Mouse (Mus musculus) hindbrain, embryonic 13.5 days (tissue): ENCODE results near the gene Ptrh1. TPM values are rescaled to one million over a fixed set of nuclear protein-coding genes. Genes with fewer than 3 reads are reported as not detected.

Source experiments
- ATAC-seq: fragments of 200-750 bp; cut with Nextera tagmentation; 2 replicates; pipeline ENCODE4 v1.8.0; 2017; ENCODE audit warnings: moderate TSS enrichment; ENCODE audit not compliant: low FRiP score
- H3K27ac ChIP-seq: fragments of 300-500 bp; sonication (generic); 2 replicates; pipeline ENCODE4 v1.5.1; 2015; ENCODE audit warnings: inconsistent platforms, mild to moderate bottlenecking, moderate library complexity
- H3K27me3 ChIP-seq: fragments of 300-500 bp; sonication (generic); 2 replicates; pipeline ENCODE4 v1.6.1; 2015; ENCODE audit warnings: mild to moderate bottlenecking, inconsistent platforms
- H3K36me3 ChIP-seq: fragments of 300-500 bp; sonication (generic); 2 replicates; pipeline ENCODE4 v1.6.1; 2015; ENCODE audit warnings: mild to moderate bottlenecking, inconsistent platforms
- H3K4me1 ChIP-seq: fragments of 300-500 bp; sonication (generic); replicated peaks from 2 replicates; pipeline ENCODE4 v1.6.1; 2015; ENCODE audit warnings: inconsistent platforms
- H3K4me2 ChIP-seq: fragments of 300-500 bp; sonication (generic); 2 replicates; pipeline ENCODE4 v1.6.1; 2015; ENCODE audit warnings: inconsistent platforms, mild to moderate bottlenecking, moderate library complexity
- H3K4me3 ChIP-seq: fragments of 300-500 bp; sonication (generic); 2 replicates; pipeline ENCODE4 v1.5.1; 2015; ENCODE audit warnings: mild to moderate bottlenecking, inconsistent platforms
- H3K9ac ChIP-seq: fragments of 300-500 bp; sonication (generic); 2 replicates; pipeline ENCODE4 v1.6.1; 2015; ENCODE audit warnings: mild to moderate bottlenecking, inconsistent platforms
- H3K9me3 ChIP-seq: fragments of 300-500 bp; sonication (generic); 2 replicates; pipeline ENCODE4 v1.6.1; 2016; ENCODE audit warnings: inconsistent platforms
- whole genome bisulfite sequencing: fragments of 180-500 bp; shearing (Covaris S2); methylation state at CpG from one replicate; pipeline ENCODE4 v1.1.7; 2015; 5-methylcytosine and 5-hydroxymethylcytosine counted together
- polyA plus RNA-seq: library from polyadenylated mRNA; unstranded; fragments of >200 nt; fragmentation: Nextera tagmentation; extraction: Ambion mirVana; gene quantifications from 2 replicates; pipeline ENCODE4 v1.2.1, GENCODE M21; 2015

Ptrh1 gene
- polyA plus RNA-seq: 4.5 and 5.1 TPM in 2 replicates

- H3K9me3 ChIP-seq: no peaks in the 10 kb centered on the region
- H3K4me3 ChIP-seq: peak within 1 kb of the TSS; percentile 56
- peak within 1 kb of the TSS; percentile 67 for H3K4me2 ChIP-seq
- H3K4me1 ChIP-seq: peaks cover 20% of the 10 kb centered on the region
- peaks cover 12% of the 10 kb centered on the region for H3K27me3 ChIP-seq
- peak within 1 kb of the TSS; percentile 72 for H3K9ac ChIP-seq
- peak within 1 kb of the TSS; percentile 60; the same call in 1 of the 2 replicates for H3K27ac ChIP-seq
- WGBS: under 1% methylated on average over 46 of the region's 46 CpGs
- peak; percentile 97 for ATAC-seq
- no peaks in the 10 kb centered on the region for H3K36me3 ChIP-seq
Measured at GRCm38 (mm10) chr2:32775359-32776074, at the start of gene Ptrh1, which contains the start of gene Ttc16. Ptrh1 (plus strand) TSS chr2:32775786. Ttc16 (minus strand) TSS chr2:32775633.

GRCm38 (mm10) chr2:32727435-32727834 lies 48.2 kb upstream of the Ptrh1 start:
- H3K27me3 ChIP-seq: no peaks in the 10 kb centered on the region
- H3K9ac ChIP-seq: peak overlapping the region; percentile 59
- H3K9me3 ChIP-seq: no peaks in the 10 kb centered on the region
- H3K4me2 ChIP-seq: peak overlapping the region; percentile 54
- no peak overlapping the region for H3K27ac ChIP-seq
- 1% methylated on average over 16 of the region's 16 CpGs for WGBS
- H3K4me1 ChIP-seq: peaks cover 21% of the 10 kb centered on the region
- no peaks in the 10 kb centered on the region for H3K36me3 ChIP-seq
- ATAC-seq: peak; percentile 94
- H3K4me3 ChIP-seq: peak overlapping the region; percentile 35

- Histone ChIP-seq H3K4me3 (peak overlapping the region; percentile 35), H3K4me1 (peaks cover 21% of the 10 kb centered on the region), H3K9ac (no peak overlapping the region; the same call in 1 of the 2 replicates), H3K27ac (peak overlapping the region; percentile 18; the same call in 1 of the 2 replicates), H3K36me3 (no peaks in the 10 kb centered on the region), H3K27me3 (no peaks in the 10 kb centered on the region), H3K9me3 (no peaks in the 10 kb centered on the region), H3K4me2 (peak overlapping the region; percentile 54)
- ATAC-seq: no peak
- WGBS: 51% methylated on average over 7 of the region's 7 CpGs
Measured at GRCm38 (mm10) chr2:32728463-32728862, 47.1 kb upstream of the Ptrh1 start.

GRCm38 (mm10) chr2:32729547-32729946 lies 46.0 kb upstream of the Ptrh1 start:
- Histone ChIP-seq H3K27ac (no peak overlapping the region), H3K4me1 (peaks cover 24% of the 10 kb centered on the region), H3K27me3 (no peaks in the 10 kb centered on the region), H3K9me3 (no peaks in the 10 kb centered on the region), H3K9ac (no peak overlapping the region), H3K4me2 (peak overlapping the region; percentile 5), H3K36me3 (no peaks in the 10 kb centered on the region), H3K4me3 (no peak overlapping the region)
- 72% methylated on average over 4 of the region's 4 CpGs for WGBS
- ATAC-seq: no peak

DNA sequence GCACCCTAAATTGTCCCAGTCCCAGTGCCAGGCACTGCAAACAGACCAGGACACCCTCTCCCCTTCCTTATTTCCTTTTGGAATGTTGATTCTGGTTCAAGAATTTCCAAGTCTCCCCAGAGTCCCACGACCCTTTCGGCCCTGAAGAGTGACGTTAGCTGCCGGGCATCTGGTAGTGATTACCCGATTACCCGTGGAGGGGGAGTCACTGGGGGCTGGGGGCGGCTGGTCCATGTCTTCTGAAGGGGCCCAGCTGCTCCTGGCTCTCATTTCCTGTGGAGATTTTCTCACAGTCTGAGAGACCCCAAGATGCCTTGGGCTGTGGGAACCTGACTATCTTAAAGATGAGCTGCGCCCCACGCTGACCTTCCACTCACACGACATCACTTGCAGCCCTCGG lies 44.7 kb upstream of the Ptrh1 start:
- Histone ChIP-seq H3K9ac (no peak overlapping the region), H3K27ac (no peak overlapping the region), H3K4me1 (peaks cover 24% of the 10 kb centered on the region), H3K27me3 (no peaks in the 10 kb centered on the region), H3K36me3 (no peaks in the 10 kb centered on the region), H3K4me3 (no peak overlapping the region), H3K9me3 (no peaks in the 10 kb centered on the region), H3K4me2 (no peak overlapping the region)
- no peak for ATAC-seq
- WGBS: 44% methylated on average over 11 of the region's 11 CpGs

DNA sequence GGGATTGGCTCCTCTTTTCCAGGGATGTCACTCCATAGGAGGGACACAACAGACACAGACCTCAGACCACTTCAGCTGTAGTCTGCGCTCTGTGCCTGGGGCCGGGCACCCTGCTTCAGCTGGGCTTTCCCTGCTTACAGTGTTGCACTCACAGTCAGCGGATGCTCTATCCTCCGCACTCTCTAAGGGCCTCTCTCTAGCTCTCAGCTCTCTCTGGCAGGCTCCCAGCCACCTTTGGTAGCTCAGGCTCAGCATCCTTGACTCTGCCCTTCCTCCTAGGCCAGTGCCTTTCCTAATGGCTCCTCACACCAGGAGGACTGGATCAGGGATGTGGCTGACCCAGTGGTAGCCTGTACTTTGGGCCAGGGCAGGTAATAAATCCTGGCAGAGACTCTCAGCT lies 43.7 kb upstream of the Ptrh1 start:
- Histone ChIP-seq H3K9me3 (no peaks in the 10 kb centered on the region), H3K4me2 (no peak overlapping the region), H3K4me1 (peaks cover 24% of the 10 kb centered on the region), H3K9ac (no peak overlapping the region), H3K27ac (peak overlapping the region; percentile 23; the same call in 1 of the 2 replicates), H3K4me3 (no peak overlapping the region), H3K36me3 (no peaks in the 10 kb centered on the region), H3K27me3 (no peaks in the 10 kb centered on the region)
- no peak for ATAC-seq
- 70% methylated on average over 4 of the region's 4 CpGs for WGBS

DNA sequence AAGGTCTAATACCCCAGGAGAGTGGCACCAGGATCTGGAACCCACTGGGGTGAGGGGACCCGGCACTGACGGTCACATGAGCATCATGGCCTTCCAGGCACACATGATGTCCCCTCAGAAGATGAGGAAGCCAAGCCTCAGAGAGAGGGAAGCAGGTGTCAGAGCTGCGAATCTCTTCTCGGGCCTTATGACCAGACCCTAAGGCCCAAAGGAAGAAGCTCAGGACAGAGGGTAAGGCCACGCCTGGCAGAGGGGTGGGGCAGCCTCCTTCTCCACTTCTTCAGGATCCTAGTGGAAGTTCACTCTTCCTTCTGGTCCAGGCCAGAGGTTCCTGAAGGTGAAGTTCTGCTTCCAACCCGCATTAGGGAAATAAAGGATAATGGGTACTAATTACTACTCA lies 42.9 kb upstream of the Ptrh1 start:
- no peak overlapping the region for H3K27ac ChIP-seq
- H3K4me3 ChIP-seq: no peak overlapping the region
- no peak overlapping the region for H3K4me2 ChIP-seq
- H3K4me1 ChIP-seq: peaks cover 24% of the 10 kb centered on the region
- no peaks in the 10 kb centered on the region for H3K27me3 ChIP-seq
- WGBS: 85% methylated on average over 6 of the region's 6 CpGs
- H3K36me3 ChIP-seq: no peaks in the 10 kb centered on the region
- no peaks in the 10 kb centered on the region for H3K9me3 ChIP-seq
- no peak overlapping the region for H3K9ac ChIP-seq
- ATAC-seq: no peak

- no peaks in the 10 kb centered on the region for H3K9me3 ChIP-seq
- H3K36me3 ChIP-seq: no peaks in the 10 kb centered on the region
- no peaks in the 10 kb centered on the region for H3K27me3 ChIP-seq
- H3K9ac ChIP-seq: no peak overlapping the region
- H3K4me1 ChIP-seq: peaks cover 26% of the 10 kb centered on the region
- 59% methylated on average over 4 of the region's 4 CpGs for WGBS
- no peak overlapping the region for H3K4me2 ChIP-seq
- ATAC-seq: no peak
- no peak overlapping the region for H3K4me3 ChIP-seq
- peak overlapping the region; percentile 8; the same call in 1 of the 2 replicates for H3K27ac ChIP-seq
Measured at GRCm38 (mm10) chr2:32734480-32734879, 41.1 kb upstream of the Ptrh1 start.

- Histone ChIP-seq H3K4me1 (peaks cover 26% of the 10 kb centered on the region), H3K9ac (no peak overlapping the region), H3K36me3 (no peaks in the 10 kb centered on the region), H3K27ac (peak overlapping the region; percentile 8; the same call in 1 of the 2 replicates), H3K4me3 (no peak overlapping the region), H3K4me2 (no peak overlapping the region), H3K9me3 (no peaks in the 10 kb centered on the region), H3K27me3 (0 out of 2 replicates have a peak, but pooled peaks cover 3% of the 10 kb centered on the region)
- no peak for ATAC-seq
- WGBS: 50% methylated on average over 4 of the region's 4 CpGs
Measured at GRCm38 (mm10) chr2:32734933-32735332, 40.7 kb upstream of the Ptrh1 start.

DNA sequence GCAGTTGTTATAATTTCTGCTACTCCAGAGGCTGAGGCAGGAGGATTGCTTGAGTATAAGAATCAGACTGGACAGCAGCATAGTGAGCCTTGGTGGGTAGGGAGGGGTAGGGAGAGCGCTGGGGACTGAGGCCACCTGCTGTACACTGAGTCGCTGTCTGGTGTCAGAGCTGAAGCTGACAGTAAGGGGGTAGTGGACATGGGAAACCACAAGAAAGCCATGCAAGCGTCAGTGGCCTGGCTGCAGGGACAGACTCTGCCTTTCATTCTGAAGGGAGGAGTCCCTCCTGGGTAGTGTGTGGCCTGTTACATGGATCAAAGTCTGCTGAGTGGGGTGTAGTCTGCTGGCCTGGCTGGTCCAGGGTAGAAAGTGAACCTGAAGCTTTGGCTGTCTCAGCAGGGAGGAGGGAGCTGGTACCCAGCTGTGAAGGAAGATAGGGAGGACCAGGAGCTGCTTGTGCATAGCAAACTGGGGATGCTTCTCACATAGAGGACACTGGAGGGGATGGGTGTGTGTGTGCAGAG lies 39.2 kb upstream of the Ptrh1 start:
- H3K4me1 ChIP-seq: peaks cover 30% of the 10 kb centered on the region
- H3K36me3 ChIP-seq: no peaks in the 10 kb centered on the region
- H3K27ac ChIP-seq: peak overlapping the region; percentile 20; the same call in 1 of the 2 replicates
- WGBS: 55% methylated on average over 3 of the region's 3 CpGs
- H3K27me3 ChIP-seq: 0 out of 2 replicates have a peak, but pooled peaks cover 7% of the 10 kb centered on the region
- H3K9me3 ChIP-seq: no peaks in the 10 kb centered on the region
- H3K9ac ChIP-seq: no peak overlapping the region
- no peak for ATAC-seq
- H3K4me3 ChIP-seq: no peak overlapping the region
- no peak overlapping the region for H3K4me2 ChIP-seq

DNA sequence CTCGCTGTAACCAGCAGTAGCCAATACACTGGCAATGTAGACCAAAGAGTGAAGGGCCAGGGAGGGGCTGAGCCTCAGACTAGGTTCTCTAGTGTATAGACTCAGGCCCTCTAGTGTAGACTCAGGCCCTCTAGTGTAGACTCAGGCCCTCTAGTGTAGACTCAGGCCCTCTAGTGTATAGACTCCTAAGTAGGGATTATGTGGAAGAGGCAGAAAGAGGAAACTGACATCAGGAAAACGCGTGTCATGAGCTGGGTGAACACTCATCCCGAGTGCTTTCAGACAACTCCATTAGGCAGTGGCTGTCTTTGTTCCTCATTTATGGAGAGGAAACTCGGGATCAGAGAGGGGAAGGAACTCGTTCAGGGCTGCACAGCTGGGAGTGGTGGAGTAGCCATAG lies 38.6 kb upstream of the Ptrh1 start:
- Histone ChIP-seq H3K4me1 (peaks cover 32% of the 10 kb centered on the region), H3K9me3 (no peaks in the 10 kb centered on the region), H3K27me3 (0 out of 2 replicates have a peak, but pooled peaks cover 7% of the 10 kb centered on the region), H3K27ac (no peak overlapping the region), H3K4me3 (no peak overlapping the region), H3K36me3 (no peaks in the 10 kb centered on the region), H3K4me2 (no peak overlapping the region), H3K9ac (0 out of 2 replicates have a peak overlapping the region, but pooled peaks have one; percentile 8)
- WGBS: 64% methylated on average over 6 of the region's 6 CpGs
- no peak for ATAC-seq

GRCm38 (mm10) chr2:32739311-32739710 lies 36.3 kb upstream of the Ptrh1 start:
- H3K27me3 ChIP-seq: 0 out of 2 replicates have a peak, but pooled peaks cover 11% of the 10 kb centered on the region
- no peak overlapping the region for H3K27ac ChIP-seq
- peaks cover 10% of the 10 kb centered on the region; the same call in 1 of the 2 replicates for H3K36me3 ChIP-seq
- H3K4me1 ChIP-seq: peaks cover 49% of the 10 kb centered on the region
- H3K4me2 ChIP-seq: no peak overlapping the region
- no peak overlapping the region for H3K4me3 ChIP-seq
- no peak for ATAC-seq
- 75% methylated on average over 4 of the region's 4 CpGs for whole genome bisulfite sequencing
- H3K9ac ChIP-seq: peak overlapping the region; percentile 60; the same call in 1 of the 2 replicates
- H3K9me3 ChIP-seq: no peaks in the 10 kb centered on the region
